Mouse (Mus musculus) liver, embryonic 15.5 days (tissue): Measurements from ENCODE around the gene Dcaf11. TPM values are rescaled to one million over a fixed set of nuclear protein-coding genes. Genes with fewer than 3 reads are reported as not detected.
A peak's percentile ranks its signal among the peaks of the same experiment; 100 is the strongest.

Experiments used
- ATAC-seq: fragments of 200-750 bp; cut with Nextera tagmentation; 2 replicates; pipeline ENCODE4 v1.8.0; 2017; ENCODE audit warnings: moderate number of reproducible peaks, mild to moderate bottlenecking, moderate library complexity; ENCODE audit not compliant: insufficient read depth
- H3K27ac ChIP-seq: fragments of 300-500 bp; sonication (generic); replicated peaks from 2 replicates; pipeline ENCODE4 v1.5.1; 2015; ENCODE audit warnings: mild to moderate bottlenecking, inconsistent platforms
- H3K27me3 ChIP-seq: fragments of 300-500 bp; sonication (generic); 2 replicates; pipeline ENCODE4 v1.6.1; 2015; ENCODE audit warnings: mild to moderate bottlenecking, inconsistent platforms
- H3K36me3 ChIP-seq: fragments of 300-500 bp; sonication (generic); replicated peaks from 2 replicates; pipeline ENCODE4 v1.6.1; 2015; ENCODE audit warnings: moderate library complexity, mild to moderate bottlenecking, inconsistent platforms
- H3K4me1 ChIP-seq: fragments of 300-500 bp; sonication (generic); replicated peaks from 2 replicates; pipeline ENCODE4 v1.6.1; 2015; ENCODE audit warnings: inconsistent platforms
- H3K4me2 ChIP-seq: fragments of 300-500 bp; sonication (generic); 2 replicates; pipeline ENCODE4 v1.6.1; 2015; ENCODE audit warnings: moderate library complexity, mild to moderate bottlenecking, inconsistent platforms
- H3K4me3 ChIP-seq: fragments of 300-500 bp; sonication (generic); replicated peaks from 2 replicates; pipeline ENCODE4 v1.5.1; 2015; ENCODE audit warnings: mild to moderate bottlenecking, inconsistent platforms
- H3K9ac ChIP-seq: fragments of 300-500 bp; sonication (generic); 2 replicates; pipeline ENCODE4 v1.6.1; 2015; ENCODE audit warnings: moderate library complexity, mild to moderate bottlenecking, inconsistent platforms
- H3K9me3 ChIP-seq: fragments of 300-500 bp; sonication (generic); replicated peaks from 2 replicates; pipeline ENCODE4 v1.6.1; 2016; ENCODE audit warnings: inconsistent platforms
- WGBS: fragments of 180-500 bp; shearing (Covaris S2); methylation state at CpG from one replicate; pipeline ENCODE4 v1.1.7; 2015; ENCODE audit warnings: mixed read lengths; ENCODE audit not compliant: insufficient replicate concordance; 5-methylcytosine and 5-hydroxymethylcytosine counted together
- polyA plus RNA-seq: library from polyadenylated mRNA; unstranded; fragments of >200 nt; fragmentation: Nextera tagmentation; extraction: Ambion mirVana; gene quantifications from 2 replicates; pipeline ENCODE4 v1.2.1, GENCODE M21; 2015

The Dcaf11 gene
- polyA plus RNA-seq, 1 experiment from 2014 or later, result 57.9 TPM

DNA sequence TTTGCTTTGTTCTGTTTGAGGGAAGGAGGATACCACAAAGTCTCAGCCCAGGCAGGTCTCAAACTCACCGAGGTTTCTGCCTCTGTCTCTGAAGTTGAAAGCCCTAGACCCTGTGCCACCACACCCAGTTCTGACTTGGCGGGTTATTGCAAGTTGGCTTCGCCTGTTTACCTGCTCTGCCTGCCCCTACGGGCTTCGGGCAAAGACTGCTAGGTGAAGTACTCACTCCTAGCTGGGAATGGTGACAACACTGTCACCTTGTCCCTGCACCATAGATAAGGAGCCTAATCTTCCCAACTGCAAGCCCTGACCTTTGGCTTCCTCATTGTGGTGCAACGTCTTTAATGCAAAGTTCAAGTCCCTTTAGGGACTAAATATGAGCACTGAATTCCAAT, 25.8 kb downstream of the Dcaf11 start:
- WGBS, result 9% methylated on average over 6 of the region's 6 CpGs
- Histone ChIP-seq H3K4me1 (peaks cover 69% of the 10 kb centered on the region), H3K27me3 (no peaks in the 10 kb centered on the region), H3K9me3 (no peaks in the 10 kb centered on the region), H3K4me2 (peak overlapping the region; percentile 94), H3K4me3 (peak overlapping the region; percentile 75), H3K27ac (peak overlapping the region; percentile 98), H3K9ac (peak overlapping the region; percentile 74), H3K36me3 (peaks cover 39% of the 10 kb centered on the region)
- peak; percentile 65 for ATAC-seq

- Histone ChIP-seq H3K4me2 (peak overlapping the region; percentile 94), H3K27me3 (no peaks in the 10 kb centered on the region), H3K9ac (peak overlapping the region; percentile 74), H3K36me3 (peaks cover 34% of the 10 kb centered on the region), H3K4me1 (peaks cover 67% of the 10 kb centered on the region), H3K27ac (peak overlapping the region; percentile 98), H3K4me3 (peak overlapping the region; percentile 75), H3K9me3 (no peaks in the 10 kb centered on the region)
- 16% methylated on average over 2 of the region's 2 CpGs for WGBS
- ATAC-seq, result peak; percentile 32
Measured at GRCm38 (mm10) chr14:55586149-55586548, 26.3 kb downstream of the Dcaf11 start.

GRCm38 (mm10) chr14:55589271-55589670, 29.5 kb downstream of the Dcaf11 start:
- WGBS, result 91% methylated on average over 5 of the region's 5 CpGs
- H3K4me3 ChIP-seq, result no peak overlapping the region
- peaks cover 23% of the 10 kb centered on the region for H3K36me3 ChIP-seq
- peak overlapping the region; percentile 94; the same call in 1 of the 2 replicates for H3K4me2 ChIP-seq
- no peaks in the 10 kb centered on the region for H3K27me3 ChIP-seq
- no peak overlapping the region; the same call in 1 of the 2 replicates for H3K9ac ChIP-seq
- H3K9me3 ChIP-seq, result no peaks in the 10 kb centered on the region
- peaks cover 71% of the 10 kb centered on the region for H3K4me1 ChIP-seq
- ATAC-seq, result no peak
- no peak overlapping the region for H3K27ac ChIP-seq

GRCm38 (mm10) chr14:55589771-55590448, 30.1 kb downstream of the Dcaf11 start:
- Histone ChIP-seq H3K9me3 (no peaks in the 10 kb centered on the region), H3K36me3 (peaks cover 30% of the 10 kb centered on the region), H3K4me3 (peak overlapping the region; percentile 93), H3K27ac (peak overlapping the region; percentile 99), H3K27me3 (no peaks in the 10 kb centered on the region), H3K4me2 (peak overlapping the region; percentile 94), H3K4me1 (peaks cover 66% of the 10 kb centered on the region), H3K9ac (peak overlapping the region; percentile 96)
- 67% methylated on average over 11 of the region's 11 CpGs for WGBS
- ATAC-seq, result no peak

DNA sequence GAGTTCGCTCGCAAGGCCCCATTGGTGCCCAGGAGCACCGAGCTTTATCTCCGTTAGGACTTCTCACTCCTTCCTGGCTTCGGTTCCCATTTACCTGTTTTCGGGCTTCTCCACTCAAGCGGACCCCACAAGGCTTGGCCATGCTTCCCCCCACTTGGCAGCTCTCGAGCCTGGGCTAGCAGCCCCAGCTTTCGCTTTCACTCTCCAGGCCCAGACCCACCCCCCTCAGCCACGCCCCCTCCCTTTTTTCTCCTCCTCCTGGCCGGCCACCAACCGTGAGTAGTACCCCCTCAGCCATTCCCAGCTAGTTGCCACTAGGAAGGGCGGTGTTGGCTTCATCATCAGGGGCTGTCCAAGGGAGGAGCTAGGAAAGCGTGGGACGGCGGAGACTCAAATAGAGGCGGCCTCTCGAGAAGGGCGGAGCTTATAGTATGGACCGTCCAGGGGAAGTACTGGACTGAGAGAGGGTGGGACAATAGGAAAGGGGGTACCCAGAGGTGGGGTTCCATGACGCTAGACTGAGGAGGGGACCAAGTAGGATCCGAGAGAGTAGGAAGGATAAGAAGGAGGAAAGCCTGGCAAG, 31.0 kb downstream of the Dcaf11 start, which contains the start of gene Psme2:
Gene Psme2 (minus strand): TSS at position 366 of the 583 bp plus-strand sequence.
- H3K27ac ChIP-seq, result peak within 1 kb of the TSS; percentile 99
- no peaks in the 10 kb centered on the region for H3K9me3 ChIP-seq
- H3K4me3 ChIP-seq, result peak within 1 kb of the TSS; percentile 93
- H3K4me2 ChIP-seq, result peak within 1 kb of the TSS; percentile 94
- H3K36me3 ChIP-seq, result peaks cover 39% of the 10 kb centered on the region
- peaks cover 59% of the 10 kb centered on the region for H3K4me1 ChIP-seq
- peak within 1 kb of the TSS; percentile 96 for H3K9ac ChIP-seq
- under 1% methylated on average over 22 of the region's 22 CpGs for WGBS
- H3K27me3 ChIP-seq, result no peaks in the 10 kb centered on the region
- peak; percentile 88 for ATAC-seq

GRCm38 (mm10) chr14:55591331-55591891, 31.6 kb downstream of the Dcaf11 start, which contains the start of gene Rnf31:
Rnf31 (plus strand) TSS chr14:55591708.
- Histone ChIP-seq H3K9me3 (no peaks in the 10 kb centered on the region), H3K4me2 (peak within 1 kb of the TSS; percentile 94), H3K4me3 (peak within 1 kb of the TSS; percentile 93), H3K9ac (peak within 1 kb of the TSS; percentile 96), H3K36me3 (peaks cover 45% of the 10 kb centered on the region), H3K27me3 (no peaks in the 10 kb centered on the region), H3K4me1 (peaks cover 53% of the 10 kb centered on the region), H3K27ac (peak within 1 kb of the TSS; percentile 99)
- ATAC-seq, result peak; percentile 90
- WGBS, result 0% methylated on average over 33 of the region's 33 CpGs

GRCm38 (mm10) chr14:55592226-55592625, 32.4 kb downstream of the Dcaf11 start:
- no peak for ATAC-seq
- peaks cover 49% of the 10 kb centered on the region for H3K36me3 ChIP-seq
- peak overlapping the region; percentile 94 for H3K4me2 ChIP-seq
- no peaks in the 10 kb centered on the region for H3K9me3 ChIP-seq
- peak overlapping the region; percentile 96 for H3K9ac ChIP-seq
- H3K4me1 ChIP-seq, result peaks cover 46% of the 10 kb centered on the region
- H3K27me3 ChIP-seq, result no peaks in the 10 kb centered on the region
- 3% methylated on average over 16 of the region's 16 CpGs for WGBS
- H3K4me3 ChIP-seq, result peak overlapping the region; percentile 93
- peak overlapping the region; percentile 99 for H3K27ac ChIP-seq

DNA sequence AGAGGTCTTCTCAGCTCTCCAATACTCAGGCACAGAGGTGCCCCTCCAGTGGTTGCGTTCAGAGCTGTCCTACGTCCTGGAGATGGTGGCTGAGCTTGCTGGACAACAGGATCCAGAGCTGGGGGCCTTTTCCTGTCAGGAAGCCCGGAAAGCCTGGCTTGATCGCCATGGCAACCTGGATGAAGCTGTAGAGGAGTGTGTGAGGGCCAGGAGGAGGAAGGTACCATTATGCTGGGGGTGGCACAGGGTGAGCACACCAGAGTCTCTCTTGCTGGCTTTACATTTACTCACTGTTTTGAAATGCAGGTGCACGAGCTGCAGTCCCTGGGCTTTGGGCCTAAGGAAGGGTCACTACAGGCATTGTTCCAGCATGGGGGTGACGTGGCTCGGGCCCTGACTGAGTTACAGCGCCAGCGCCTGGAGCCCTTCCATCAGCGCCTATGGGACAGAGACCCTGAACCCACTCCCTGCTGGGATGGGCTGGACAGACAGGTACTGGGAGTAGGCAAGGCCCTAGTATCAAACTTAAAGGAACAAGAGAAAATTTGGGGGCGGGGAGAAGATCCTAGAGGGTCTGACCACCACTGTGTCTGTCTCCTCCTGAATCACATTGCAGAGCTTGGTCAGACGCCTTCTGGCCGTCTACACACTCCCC, 36.4 kb downstream of the Dcaf11 start:
- Histone ChIP-seq H3K27me3 (no peaks in the 10 kb centered on the region), H3K27ac (no peak overlapping the region), H3K4me2 (no peak overlapping the region), H3K36me3 (peaks cover 68% of the 10 kb centered on the region), H3K4me1 (peaks cover 26% of the 10 kb centered on the region), H3K4me3 (no peak overlapping the region), H3K9ac (no peak overlapping the region), H3K9me3 (no peaks in the 10 kb centered on the region)
- no peak for ATAC-seq
- WGBS, result 86% methylated on average over 13 of the region's 13 CpGs

GRCm38 (mm10) chr14:55598521-55599390, 39.0 kb downstream of the Dcaf11 start:
- no peak for ATAC-seq
- Histone ChIP-seq H3K4me3 (no peak overlapping the region), H3K4me1 (peaks cover 22% of the 10 kb centered on the region), H3K4me2 (no peak overlapping the region), H3K27ac (no peak overlapping the region), H3K9ac (no peak overlapping the region), H3K36me3 (peaks cover 91% of the 10 kb centered on the region), H3K9me3 (no peaks in the 10 kb centered on the region), H3K27me3 (no peaks in the 10 kb centered on the region)
- 86% methylated on average over 21 of the region's 21 CpGs for whole genome bisulfite sequencing

DNA sequence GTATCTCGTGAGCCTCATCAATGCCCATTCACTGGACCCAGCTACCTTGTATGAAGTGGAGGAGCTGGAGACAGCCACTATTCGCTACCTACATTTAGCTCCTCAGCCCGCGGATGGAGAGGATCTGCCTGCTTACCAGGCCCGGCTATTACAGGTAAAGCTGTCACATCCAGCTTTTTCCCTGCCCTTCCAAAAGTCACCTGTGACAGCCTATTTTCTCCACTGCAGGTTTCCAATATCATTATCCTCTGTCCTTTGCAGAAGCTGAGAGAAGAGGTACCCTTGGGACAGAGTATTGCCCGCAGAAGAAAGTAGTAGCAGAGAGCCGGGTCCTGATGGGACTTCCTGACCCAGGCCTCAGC, 43.4 kb downstream of the Dcaf11 start, which contains the start of gene Irf9:
Gene Irf9 (plus strand): TSS at position 301 of the 362 bp plus-strand sequence.
- H3K4me3 ChIP-seq, result peak within 1 kb of the TSS; percentile 68
- peaks cover 54% of the 10 kb centered on the region for H3K4me1 ChIP-seq
- peak within 1 kb of the TSS; percentile 82 for H3K4me2 ChIP-seq
- H3K9me3 ChIP-seq, result no peaks in the 10 kb centered on the region
- H3K27ac ChIP-seq, result peak within 1 kb of the TSS; percentile 95
- H3K27me3 ChIP-seq, result no peaks in the 10 kb centered on the region
- 75% methylated on average over 7 of the region's 7 CpGs for WGBS
- H3K36me3 ChIP-seq, result peaks cover 84% of the 10 kb centered on the region
- peak within 1 kb of the TSS; percentile 75 for H3K9ac ChIP-seq
- ATAC-seq, result peak; percentile 1; the same call in 1 of the 2 replicates
